Mouse (Mus musculus) lung, embryonic 14.5 days (tissue): ENCODE data around the gene Fgfr2. TPM values are rescaled to one million over a fixed set of nuclear protein-coding genes. Genes with fewer than 3 reads are reported as not detected.

Experiments used
- ATAC-seq: fragments of 200-750 bp; cut with Nextera tagmentation; 2 replicates; pipeline ENCODE4 v1.8.0; 2017; ENCODE audit warnings: mild to moderate bottlenecking, moderate TSS enrichment, moderate library complexity; ENCODE audit not compliant: insufficient read depth
- DNase-seq: peaks from one replicate; pipeline ENCODE4 v3.0.0-alpha.2; 2015
- H3K27ac ChIP-seq: fragments of 300-500 bp; sonication (generic); 2 replicates; pipeline ENCODE4 v1.5.1; 2014; ENCODE audit warnings: low read depth, mild to moderate bottlenecking, moderate library complexity
- H3K27me3 ChIP-seq: fragments of 300-500 bp; sonication (generic); 2 replicates; pipeline ENCODE4 v1.6.1; 2014; ENCODE audit warnings: low read length, control low read depth; ENCODE audit not compliant: insufficient read depth
- H3K36me3 ChIP-seq: fragments of 300-500 bp; sonication (generic); 2 replicates; pipeline ENCODE4 v1.6.1; 2014; ENCODE audit warnings: control low read depth; ENCODE audit not compliant: insufficient read depth
- H3K4me1 ChIP-seq: fragments of 300-500 bp; sonication (generic); 2 replicates; pipeline ENCODE4 v1.6.1; 2014; ENCODE audit warnings: antibody characterized with exemption, control low read depth; ENCODE audit not compliant: insufficient read depth
- H3K4me2 ChIP-seq: fragments of 300-500 bp; sonication (generic); 2 replicates; pipeline ENCODE4 v1.6.1; 2014; ENCODE audit warnings: mild to moderate bottlenecking
- H3K4me3 ChIP-seq: fragments of 300-500 bp; sonication (generic); 2 replicates; pipeline ENCODE4 v1.5.1; 2014; ENCODE audit warnings: low read depth, low read length
- H3K9ac ChIP-seq: fragments of 300-500 bp; sonication (generic); 2 replicates; pipeline ENCODE4 v1.6.1; 2014
- H3K9me3 ChIP-seq: fragments of 300-500 bp; sonication (generic); 2 replicates; pipeline ENCODE4 v1.6.1; 2016; ENCODE audit warnings: low read depth, low read length, control low read depth
- CTCF ChIP-seq: IDR thresholded peaks from 2 replicates; pipeline ENCODE4 v1.5.1; 2016; ENCODE audit warnings: antibody characterized with exemption, low read depth
- WGBS: fragments of 180-500 bp; shearing (Covaris S2); extraction: QIAGEN DNeasy Blood & Tissue Kit; methylation state at CpG from one replicate; pipeline ENCODE4 v1.1.7; 2014; 5-methylcytosine and 5-hydroxymethylcytosine counted together
- polyA plus RNA-seq: library from polyadenylated mRNA; unstranded; fragments of >200 nt; fragmentation: Nextera tagmentation; extraction: Ambion mirVana; gene quantifications from 2 replicates; pipeline ENCODE4 v1.2.1, GENCODE M21; 2014

Fgfr2 gene
- polyA plus RNA-seq, 1 experiment from 2014 or later, result 179 TPM

DNA sequence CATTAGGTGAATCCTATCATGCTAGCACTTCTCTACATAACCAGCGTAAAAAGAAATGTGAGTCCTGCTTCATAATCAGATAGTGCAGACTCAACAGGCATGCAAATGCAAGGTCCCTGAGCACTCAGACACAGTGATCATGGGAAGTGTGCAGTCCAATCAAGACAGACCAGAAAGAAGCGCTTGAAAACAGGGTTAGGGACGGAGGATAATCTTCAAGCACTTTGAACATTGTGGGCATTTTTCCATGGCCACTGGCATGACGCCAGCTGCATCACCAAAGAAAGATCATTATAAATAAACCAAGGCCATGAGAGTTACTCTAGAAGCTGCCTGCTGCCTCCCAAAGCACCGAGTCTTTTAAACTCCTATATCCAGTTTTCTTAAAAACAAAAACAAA lies 2923.8 kb downstream of the Fgfr2 start:
- TF ChIP-seq CTCF, result no peak
- DNase-seq, result peak; percentile 87
- H3K4me2 ChIP-seq, result no peak overlapping the region
- H3K4me3 ChIP-seq, result no peak overlapping the region
- H3K9me3 ChIP-seq, result no peaks in the 10 kb centered on the region
- H3K4me1 ChIP-seq, result no peaks in the 10 kb centered on the region; the same call in 1 of the 2 replicates
- H3K27ac ChIP-seq, result no peak overlapping the region
- peaks cover 66% of the 10 kb centered on the region for H3K36me3 ChIP-seq
- WGBS, result 49% methylated on average over 5 of the region's 5 CpGs
- no peak overlapping the region for H3K9ac ChIP-seq
- no peaks in the 10 kb centered on the region for H3K27me3 ChIP-seq
- peak; percentile 63; the same call in 1 of the 2 replicates for ATAC-seq

DNA sequence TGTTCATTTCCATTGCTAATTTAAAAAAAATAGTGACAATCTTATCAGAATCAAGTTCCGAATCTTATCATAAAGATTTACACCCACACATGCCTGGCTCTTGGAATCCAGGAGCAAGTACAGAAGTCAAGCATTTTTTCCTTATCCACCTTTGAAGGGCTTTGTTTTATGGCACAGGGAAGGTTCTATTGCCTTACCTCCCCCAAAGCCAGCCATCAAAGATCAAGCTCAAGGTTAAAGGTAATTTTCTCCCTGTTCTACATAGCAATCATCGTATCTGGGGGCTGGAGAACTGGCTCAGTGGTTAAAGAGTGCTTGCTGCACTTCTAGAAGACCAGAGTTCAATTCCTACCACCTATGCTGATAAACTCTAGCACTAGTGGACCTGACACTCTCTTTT lies 2928.1 kb downstream of the Fgfr2 start:
- Histone ChIP-seq H3K9me3 (no peaks in the 10 kb centered on the region), H3K36me3 (peaks cover 75% of the 10 kb centered on the region), H3K4me2 (no peak overlapping the region), H3K4me3 (no peak overlapping the region), H3K9ac (no peak overlapping the region), H3K27ac (no peak overlapping the region), H3K4me1 (no peaks in the 10 kb centered on the region; the same call in 1 of the 2 replicates), H3K27me3 (no peaks in the 10 kb centered on the region)
- ATAC-seq (no peak), DNase-seq (no peak)
- no peak for TF ChIP-seq CTCF
- 81% methylated on average over 2 of the region's 2 CpGs for WGBS

DNA sequence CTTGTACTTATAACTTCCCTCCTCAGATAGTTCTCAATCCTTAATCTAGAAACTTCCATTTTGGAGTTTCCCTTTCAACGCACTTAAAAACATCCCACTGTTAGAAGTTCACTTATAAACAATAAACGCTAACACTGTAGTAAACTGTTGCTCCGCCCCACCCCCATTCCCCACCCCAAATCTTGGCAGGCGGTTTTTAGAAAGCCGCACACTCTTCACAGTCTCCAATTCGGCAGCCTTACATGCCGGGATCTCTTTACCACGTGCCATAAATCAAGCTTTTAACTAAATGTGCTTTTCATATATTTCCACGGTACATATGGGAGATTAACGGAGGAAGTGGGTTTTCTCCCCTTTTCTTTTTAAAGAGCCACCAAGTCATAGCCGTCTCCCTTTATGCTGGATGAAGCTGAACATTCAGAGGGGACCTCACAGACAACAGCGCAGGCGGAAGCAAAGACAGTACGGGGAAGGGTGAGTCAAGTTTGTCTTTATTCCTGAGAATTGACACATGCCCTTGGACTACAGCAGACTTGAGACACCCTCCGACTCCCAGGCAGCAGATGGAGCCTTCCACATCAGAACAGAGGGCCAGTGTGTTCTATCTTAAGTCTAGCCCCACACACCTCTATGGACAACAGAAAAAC lies 2932.7 kb downstream of the Fgfr2 start:
- no peak for TF ChIP-seq CTCF
- WGBS, result 38% methylated on average over 15 of the region's 15 CpGs
- ATAC-seq (peak; percentile 38; the same call in 1 of the 2 replicates), DNase-seq (peak; percentile 60)
- Histone ChIP-seq H3K4me2 (no peak overlapping the region), H3K4me1 (no peaks in the 10 kb centered on the region), H3K36me3 (peaks cover 81% of the 10 kb centered on the region), H3K4me3 (no peak overlapping the region), H3K9me3 (no peaks in the 10 kb centered on the region), H3K27me3 (no peaks in the 10 kb centered on the region), H3K9ac (no peak overlapping the region; the same call in 1 of the 2 replicates), H3K27ac (peak overlapping the region; percentile 27; the same call in 1 of the 2 replicates)

DNA sequence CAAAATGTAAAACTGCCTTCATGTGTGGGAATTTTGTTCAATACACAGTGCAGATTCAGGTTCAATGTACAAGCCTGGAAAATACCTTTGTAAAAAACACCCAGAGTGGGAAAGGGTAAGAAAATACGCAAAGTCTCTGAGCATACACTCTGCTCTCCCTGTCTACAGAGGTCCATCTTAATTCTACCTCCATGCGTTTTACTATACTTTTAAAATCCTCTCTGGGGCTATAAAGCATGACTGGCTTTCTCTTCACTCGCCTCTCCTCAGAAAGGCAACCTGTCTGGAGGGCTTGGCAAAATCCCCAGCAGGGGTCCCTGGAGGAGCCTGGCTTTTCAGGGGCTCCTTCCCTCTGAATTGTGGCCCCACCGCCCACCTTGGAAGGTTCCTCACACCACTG lies 2933.2 kb downstream of the Fgfr2 start:
- Histone ChIP-seq H3K4me2 (no peak overlapping the region), H3K9me3 (no peaks in the 10 kb centered on the region), H3K4me3 (no peak overlapping the region), H3K27me3 (no peaks in the 10 kb centered on the region), H3K36me3 (peaks cover 80% of the 10 kb centered on the region), H3K27ac (peak overlapping the region; percentile 55; the same call in 1 of the 2 replicates), H3K9ac (no peak overlapping the region), H3K4me1 (no peaks in the 10 kb centered on the region)
- 79% methylated on average over 4 of the region's 4 CpGs for WGBS
- DNase-seq (no peak), ATAC-seq (0 out of 2 replicates have a peak, but pooled peaks have one; percentile 13)
- no peak for TF ChIP-seq CTCF

DNA sequence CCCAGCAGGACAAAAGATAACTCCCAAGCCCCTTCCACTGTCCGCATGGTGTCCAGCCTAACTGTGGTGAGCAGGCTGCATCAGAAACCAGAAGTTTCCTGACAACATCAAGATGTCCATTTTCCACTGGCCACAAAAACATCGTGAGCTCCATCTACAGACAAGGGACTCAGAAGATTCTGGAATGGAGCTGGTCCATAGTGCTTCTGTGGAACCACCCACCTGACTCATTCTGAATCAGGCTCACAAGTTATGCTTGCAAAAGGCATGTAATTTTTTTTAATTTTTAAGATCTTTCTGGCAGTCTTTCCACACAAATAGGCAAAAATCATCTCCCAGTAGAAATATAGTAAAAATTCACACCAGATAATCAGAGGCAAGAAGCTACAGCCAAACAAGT lies 2935.0 kb downstream of the Fgfr2 start:
- no peak for ATAC-seq
- WGBS, result 90% methylated on average over 2 of the region's 2 CpGs

DNA sequence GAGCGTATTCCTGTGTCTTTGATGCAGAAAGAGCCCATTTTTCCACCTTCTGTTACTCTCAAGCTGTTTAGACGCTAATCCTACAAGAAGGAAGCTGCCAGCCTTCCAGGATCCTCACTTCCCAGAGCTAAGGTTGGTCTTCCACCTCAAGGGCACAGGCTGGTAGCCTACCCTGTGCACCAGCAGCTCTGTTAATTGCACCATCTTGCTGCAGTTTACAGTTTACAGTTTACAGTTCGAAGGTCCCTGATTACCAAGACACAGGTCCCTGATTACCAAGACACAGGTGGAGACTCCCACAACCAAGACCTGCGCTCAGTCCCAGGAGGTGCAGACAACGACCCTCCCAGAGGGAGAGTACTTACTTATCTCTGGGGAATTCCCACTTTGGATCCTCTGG lies 2938.3 kb downstream of the Fgfr2 start:
- ATAC-seq, result no peak
- no peak overlapping the region for H3K4me2 ChIP-seq
- H3K36me3 ChIP-seq, result peaks cover 91% of the 10 kb centered on the region
- no peak for TF ChIP-seq CTCF
- no peak overlapping the region for H3K4me3 ChIP-seq
- H3K27me3 ChIP-seq, result no peaks in the 10 kb centered on the region
- no peak overlapping the region for H3K9ac ChIP-seq
- DNase-seq, result no peak
- H3K27ac ChIP-seq, result peak overlapping the region; percentile 12; the same call in 1 of the 2 replicates
- H3K4me1 ChIP-seq, result no peaks in the 10 kb centered on the region
- H3K9me3 ChIP-seq, result no peaks in the 10 kb centered on the region
- WGBS, result 76% methylated on average over 5 of the region's 5 CpGs

More for the DNA sequence above, 2935.0 kb downstream of the Fgfr2 start:
- no peaks in the 10 kb centered on the region for H3K9me3 ChIP-seq
- no peaks in the 10 kb centered on the region for H3K27me3 ChIP-seq
- no peak overlapping the region for H3K27ac ChIP-seq
- H3K4me2 ChIP-seq, result no peak overlapping the region
- peaks cover 80% of the 10 kb centered on the region for H3K36me3 ChIP-seq
- no peak for TF ChIP-seq CTCF
- H3K4me3 ChIP-seq, result no peak overlapping the region
- DNase-seq, result no peak
- H3K9ac ChIP-seq, result no peak overlapping the region
- no peaks in the 10 kb centered on the region for H3K4me1 ChIP-seq

DNA sequence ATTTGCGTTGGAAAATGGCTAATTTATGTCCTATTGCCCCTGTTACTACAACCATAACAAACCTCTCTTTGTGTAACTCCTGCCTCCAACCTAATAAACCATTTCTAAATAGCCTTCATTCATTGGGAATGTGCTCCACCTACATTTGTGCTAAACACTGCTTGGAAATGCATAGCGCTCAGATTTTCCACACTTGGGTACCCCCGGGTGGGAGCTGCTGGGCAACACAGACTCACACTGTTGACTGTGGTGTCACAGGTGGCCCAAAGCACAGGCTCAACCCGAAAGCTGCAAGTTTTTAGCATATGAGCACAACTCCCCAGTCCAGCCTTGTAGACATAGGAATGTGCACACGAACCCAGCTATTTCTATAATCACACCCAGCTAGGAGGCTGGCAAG lies 2939.2 kb downstream of the Fgfr2 start:
- Histone ChIP-seq H3K27me3 (no peaks in the 10 kb centered on the region), H3K9me3 (no peaks in the 10 kb centered on the region), H3K9ac (no peak overlapping the region), H3K27ac (0 out of 2 replicates have a peak overlapping the region, but pooled peaks have one; percentile 24), H3K4me3 (no peak overlapping the region), H3K4me2 (no peak overlapping the region), H3K36me3 (peaks cover 88% of the 10 kb centered on the region), H3K4me1 (no peaks in the 10 kb centered on the region)
- ATAC-seq (no peak), DNase-seq (no peak)
- no peak for TF ChIP-seq CTCF
- 80% methylated on average over 5 of the region's 5 CpGs for WGBS
